Mouse (Mus musculus) liver, embryonic 12.5 days (tissue): ENCODE data around the gene Casp7. TPM values are rescaled to one million over a fixed set of nuclear protein-coding genes. Genes with fewer than 3 reads are reported as not detected.

ENCODE experiments used
- ATAC-seq: fragments of 200-750 bp; cut with Nextera tagmentation; 2 replicates; pipeline ENCODE4 v1.8.0; 2017; ENCODE audit warnings: moderate number of reproducible peaks, mild to moderate bottlenecking, moderate library complexity
- H3K27ac ChIP-seq: fragments of 300-500 bp; sonication (generic); 2 replicates; pipeline ENCODE4 v1.5.1; 2016; ENCODE audit warnings: mild to moderate bottlenecking
- H3K27me3 ChIP-seq: fragments of 300-500 bp; sonication (generic); replicated peaks from 2 replicates; pipeline ENCODE4 v1.6.1; 2016; ENCODE audit warnings: mild to moderate bottlenecking, moderate library complexity
- H3K36me3 ChIP-seq: fragments of 300-500 bp; sonication (generic); 2 replicates; pipeline ENCODE4 v1.6.1; 2016; ENCODE audit warnings: mild to moderate bottlenecking, moderate library complexity
- H3K4me1 ChIP-seq: fragments of 300-500 bp; sonication (generic); 2 replicates; pipeline ENCODE4 v1.6.1; 2016
- H3K4me2 ChIP-seq: fragments of 300-500 bp; sonication (generic); 2 replicates; pipeline ENCODE4 v1.6.1; 2016; ENCODE audit warnings: mild to moderate bottlenecking, moderate library complexity
- H3K4me3 ChIP-seq: fragments of 300-500 bp; sonication (generic); 2 replicates; pipeline ENCODE4 v1.5.1; 2016; ENCODE audit warnings: mild to moderate bottlenecking, moderate library complexity
- H3K9ac ChIP-seq: fragments of 300-500 bp; sonication (generic); 2 replicates; pipeline ENCODE4 v1.6.1; 2016; ENCODE audit warnings: mild to moderate bottlenecking, moderate library complexity
- H3K9me3 ChIP-seq: fragments of 300-500 bp; sonication (generic); replicated peaks from 2 replicates; pipeline ENCODE4 v1.6.1; 2016; ENCODE audit warnings: mild to moderate bottlenecking, moderate library complexity
- WGBS: fragments of 180-500 bp; shearing (Covaris S2); methylation state at CpG from one replicate; pipeline ENCODE4 v1.1.7; 2016; ENCODE audit not compliant: insufficient replicate concordance; 5-methylcytosine and 5-hydroxymethylcytosine counted together
- polyA plus RNA-seq: library from polyadenylated mRNA; unstranded; fragments of >200 nt; fragmentation: Nextera tagmentation; extraction: Ambion mirVana; gene quantifications from 2 replicates; pipeline ENCODE4 v1.2.1, GENCODE M21; 2016

The Casp7 gene
- polyA plus RNA-seq, 1 experiment from 2014 or later, result 17.6 TPM

- H3K27me3 ChIP-seq, result no peaks in the 10 kb centered on the region
- no peak overlapping the region for H3K4me2 ChIP-seq
- H3K27ac ChIP-seq, result no peak overlapping the region
- peaks cover 6% of the 10 kb centered on the region for H3K4me1 ChIP-seq
- no peaks in the 10 kb centered on the region for H3K9me3 ChIP-seq
- H3K36me3 ChIP-seq, result peaks cover 49% of the 10 kb centered on the region
- 81% methylated on average over 7 of the region's 7 CpGs for WGBS
- ATAC-seq, result no peak
- no peak overlapping the region for H3K4me3 ChIP-seq
- H3K9ac ChIP-seq, result no peak overlapping the region
These were observed 36.7 kb downstream of the Casp7 start for GRCm38 (mm10) chr19:56433581-56433980.

GRCm38 (mm10) chr19:56436380-56436779 lies 39.5 kb downstream of the Casp7 start:
- Histone ChIP-seq H3K9ac (no peak overlapping the region), H3K36me3 (peaks cover 49% of the 10 kb centered on the region), H3K4me1 (peaks cover 29% of the 10 kb centered on the region), H3K27ac (no peak overlapping the region), H3K9me3 (no peaks in the 10 kb centered on the region), H3K27me3 (no peaks in the 10 kb centered on the region), H3K4me2 (no peak overlapping the region), H3K4me3 (no peak overlapping the region)
- 91% methylated on average over 13 of the region's 13 CpGs for WGBS
- ATAC-seq, result no peak

GRCm38 (mm10) chr19:56438357-56439071 lies 41.6 kb downstream of the Casp7 start:
- 0 out of 2 replicates have a peak, but pooled peaks have one; percentile 3 for ATAC-seq
- Histone ChIP-seq H3K27me3 (no peaks in the 10 kb centered on the region), H3K4me2 (peak overlapping the region; percentile 41; the same call in 1 of the 2 replicates)

GRCm38 (mm10) chr19:56439072-56439434 lies 42.1 kb downstream of the Casp7 start:
- peaks cover 29% of the 10 kb centered on the region for H3K4me1 ChIP-seq
- peak overlapping the region; percentile 37; the same call in 1 of the 2 replicates for H3K9ac ChIP-seq
- H3K36me3 ChIP-seq, result peaks cover 42% of the 10 kb centered on the region
- peak; percentile 97 for ATAC-seq
- H3K27ac ChIP-seq, result peak overlapping the region; percentile 83
- H3K4me3 ChIP-seq, result no peak overlapping the region
- WGBS, result 13% methylated on average over 6 of the region's 6 CpGs
- peak overlapping the region; percentile 41 for H3K4me2 ChIP-seq
- no peaks in the 10 kb centered on the region for H3K9me3 ChIP-seq
- no peaks in the 10 kb centered on the region for H3K27me3 ChIP-seq

More at GRCm38 (mm10) chr19:56438357-56439071, 41.6 kb downstream of the Casp7 start:
- 64% methylated on average over 7 of the region's 7 CpGs for WGBS
- Histone ChIP-seq H3K36me3 (peaks cover 47% of the 10 kb centered on the region), H3K9me3 (no peaks in the 10 kb centered on the region), H3K27ac (peak overlapping the region; percentile 83), H3K9ac (peak overlapping the region; percentile 9), H3K4me3 (no peak overlapping the region), H3K4me1 (peaks cover 29% of the 10 kb centered on the region)

- Histone ChIP-seq H3K4me3 (no peak overlapping the region), H3K9ac (no peak overlapping the region), H3K27me3 (0 out of 2 replicates have a peak, but pooled peaks cover 8% of the 10 kb centered on the region), H3K36me3 (peaks cover 2% of the 10 kb centered on the region; the same call in 1 of the 2 replicates), H3K4me2 (no peak overlapping the region), H3K27ac (no peak overlapping the region), H3K9me3 (no peaks in the 10 kb centered on the region), H3K4me1 (peaks cover 24% of the 10 kb centered on the region)
- ATAC-seq, result no peak
- WGBS, result 82% methylated on average over 14 of the region's 14 CpGs
These were observed 46.5 kb downstream of the Casp7 start for GRCm38 (mm10) chr19:56443445-56443844.

GRCm38 (mm10) chr19:56448784-56449183 lies 51.9 kb downstream of the Casp7 start:
- 85% methylated on average over 4 of the region's 4 CpGs for WGBS
- no peaks in the 10 kb centered on the region for H3K4me1 ChIP-seq
- H3K9ac ChIP-seq, result no peak overlapping the region
- ATAC-seq, result no peak
- no peaks in the 10 kb centered on the region for H3K36me3 ChIP-seq
- H3K27ac ChIP-seq, result no peak overlapping the region
- no peaks in the 10 kb centered on the region for H3K9me3 ChIP-seq
- H3K27me3 ChIP-seq, result peaks cover 8% of the 10 kb centered on the region; the same call in 1 of the 2 replicates
- H3K4me3 ChIP-seq, result no peak overlapping the region
- H3K4me2 ChIP-seq, result no peak overlapping the region

GRCm38 (mm10) chr19:56449537-56449936 lies 52.6 kb downstream of the Casp7 start:
- no peak for ATAC-seq
- Histone ChIP-seq H3K9me3 (no peaks in the 10 kb centered on the region), H3K4me1 (no peaks in the 10 kb centered on the region), H3K9ac (no peak overlapping the region), H3K27ac (no peak overlapping the region), H3K4me3 (no peak overlapping the region), H3K36me3 (no peaks in the 10 kb centered on the region), H3K4me2 (no peak overlapping the region), H3K27me3 (peaks cover 13% of the 10 kb centered on the region; the same call in 1 of the 2 replicates)
- WGBS, result 73% methylated on average over 8 of the region's 8 CpGs

- Histone ChIP-seq H3K27me3 (peaks cover 18% of the 10 kb centered on the region), H3K4me3 (no peak overlapping the region), H3K9me3 (no peaks in the 10 kb centered on the region), H3K27ac (no peak overlapping the region), H3K4me2 (no peak overlapping the region), H3K36me3 (no peaks in the 10 kb centered on the region), H3K9ac (no peak overlapping the region), H3K4me1 (no peaks in the 10 kb centered on the region)
- ATAC-seq, result no peak
- WGBS, result 63% methylated on average over 5 of the region's 5 CpGs
These were observed 54.0 kb downstream of the Casp7 start for GRCm38 (mm10) chr19:56450892-56451291.

- Histone ChIP-seq H3K4me2 (no peak overlapping the region), H3K27me3 (peaks cover 24% of the 10 kb centered on the region), H3K4me3 (no peak overlapping the region), H3K9ac (no peak overlapping the region), H3K9me3 (no peaks in the 10 kb centered on the region), H3K4me1 (no peaks in the 10 kb centered on the region), H3K27ac (no peak overlapping the region), H3K36me3 (no peaks in the 10 kb centered on the region)
- ATAC-seq, result no peak
- WGBS, result 72% methylated on average over 4 of the region's 4 CpGs
These were observed 54.9 kb downstream of the Casp7 start for GRCm38 (mm10) chr19:56451867-56452266.

GRCm38 (mm10) chr19:56452421-56452820 lies 55.5 kb downstream of the Casp7 start:
- H3K27ac ChIP-seq, result no peak overlapping the region
- no peaks in the 10 kb centered on the region for H3K4me1 ChIP-seq
- WGBS, result 89% methylated on average over 2 of the region's 2 CpGs
- no peaks in the 10 kb centered on the region for H3K36me3 ChIP-seq
- no peak overlapping the region for H3K9ac ChIP-seq
- no peak overlapping the region for H3K4me2 ChIP-seq
- ATAC-seq, result no peak
- H3K27me3 ChIP-seq, result peaks cover 21% of the 10 kb centered on the region
- H3K9me3 ChIP-seq, result no peaks in the 10 kb centered on the region
- no peak overlapping the region for H3K4me3 ChIP-seq

GRCm38 (mm10) chr19:56454862-56455261 lies 57.9 kb downstream of the Casp7 start:
- no peaks in the 10 kb centered on the region for H3K9me3 ChIP-seq
- ATAC-seq, result no peak
- H3K4me3 ChIP-seq, result no peak overlapping the region
- no peaks in the 10 kb centered on the region for H3K36me3 ChIP-seq
- no peak overlapping the region for H3K9ac ChIP-seq
- WGBS, result 36% methylated on average over 4 of the region's 4 CpGs
- no peak overlapping the region for H3K27ac ChIP-seq
- H3K4me2 ChIP-seq, result no peak overlapping the region
- peaks cover 16% of the 10 kb centered on the region for H3K27me3 ChIP-seq
- H3K4me1 ChIP-seq, result no peaks in the 10 kb centered on the region

- Histone ChIP-seq H3K4me2 (no peak overlapping the region), H3K27me3 (peaks cover 16% of the 10 kb centered on the region), H3K4me3 (no peak overlapping the region), H3K9me3 (no peaks in the 10 kb centered on the region), H3K4me1 (no peaks in the 10 kb centered on the region), H3K9ac (no peak overlapping the region), H3K36me3 (no peaks in the 10 kb centered on the region), H3K27ac (no peak overlapping the region)
- ATAC-seq, result no peak
- 19% methylated on average over 2 of the region's 2 CpGs for WGBS
These were observed 58.4 kb downstream of the Casp7 start for GRCm38 (mm10) chr19:56455369-56455768.
